Mouse (Mus musculus) lung, embryonic 14.5 days (tissue): ENCODE data around the gene Syt8. TPM values are rescaled to one million over a fixed set of nuclear protein-coding genes. Genes with fewer than 3 reads are reported as not detected.

Experiments used
- ATAC-seq: fragments of 200-750 bp; cut with Nextera tagmentation; 2 replicates; pipeline ENCODE4 v1.8.0; 2017; ENCODE audit warnings: mild to moderate bottlenecking, moderate TSS enrichment, moderate library complexity; ENCODE audit not compliant: insufficient read depth
- DNase-seq: peaks from one replicate; pipeline ENCODE4 v3.0.0-alpha.2; 2015
- H3K27ac ChIP-seq: fragments of 300-500 bp; sonication (generic); 2 replicates; pipeline ENCODE4 v1.5.1; 2014; ENCODE audit warnings: low read depth, mild to moderate bottlenecking, moderate library complexity
- H3K27me3 ChIP-seq: fragments of 300-500 bp; sonication (generic); 2 replicates; pipeline ENCODE4 v1.6.1; 2014; ENCODE audit warnings: low read length, control low read depth; ENCODE audit not compliant: insufficient read depth
- H3K36me3 ChIP-seq: fragments of 300-500 bp; sonication (generic); 2 replicates; pipeline ENCODE4 v1.6.1; 2014; ENCODE audit warnings: control low read depth; ENCODE audit not compliant: insufficient read depth
- H3K4me1 ChIP-seq: fragments of 300-500 bp; sonication (generic); 2 replicates; pipeline ENCODE4 v1.6.1; 2014; ENCODE audit warnings: antibody characterized with exemption, control low read depth; ENCODE audit not compliant: insufficient read depth
- H3K4me2 ChIP-seq: fragments of 300-500 bp; sonication (generic); 2 replicates; pipeline ENCODE4 v1.6.1; 2014; ENCODE audit warnings: mild to moderate bottlenecking
- H3K4me3 ChIP-seq: fragments of 300-500 bp; sonication (generic); 2 replicates; pipeline ENCODE4 v1.5.1; 2014; ENCODE audit warnings: low read depth, low read length
- H3K9ac ChIP-seq: fragments of 300-500 bp; sonication (generic); 2 replicates; pipeline ENCODE4 v1.6.1; 2014
- H3K9me3 ChIP-seq: fragments of 300-500 bp; sonication (generic); 2 replicates; pipeline ENCODE4 v1.6.1; 2016; ENCODE audit warnings: low read depth, low read length, control low read depth
- CTCF ChIP-seq: IDR thresholded peaks from 2 replicates; pipeline ENCODE4 v1.5.1; 2016; ENCODE audit warnings: antibody characterized with exemption, low read depth
- WGBS: fragments of 180-500 bp; shearing (Covaris S2); extraction: QIAGEN DNeasy Blood & Tissue Kit; methylation state at CpG from one replicate; pipeline ENCODE4 v1.1.7; 2014; 5-methylcytosine and 5-hydroxymethylcytosine counted together
- polyA plus RNA-seq: library from polyadenylated mRNA; unstranded; fragments of >200 nt; fragmentation: Nextera tagmentation; extraction: Ambion mirVana; gene quantifications from 2 replicates; pipeline ENCODE4 v1.2.1, GENCODE M21; 2014

The Syt8 gene
- polyA plus RNA-seq, 1 experiment from 2014 or later = not detected

- no peak overlapping the region for H3K4me2 ChIP-seq
- ATAC-seq (no peak), DNase-seq (no peak)
- 0 out of 2 replicates have a peak overlapping the region, but pooled peaks have one; percentile 14 for H3K9ac ChIP-seq
- H3K36me3 ChIP-seq = no peaks in the 10 kb centered on the region
- no peak overlapping the region for H3K4me3 ChIP-seq
- no peak for TF ChIP-seq CTCF
- H3K9me3 ChIP-seq = no peaks in the 10 kb centered on the region
- 77% methylated on average over 14 of the region's 14 CpGs for WGBS
- peak overlapping the region; percentile 5; the same call in 1 of the 2 replicates for H3K27ac ChIP-seq
- H3K27me3 ChIP-seq = no peaks in the 10 kb centered on the region
- peaks cover 7% of the 10 kb centered on the region; the same call in 1 of the 2 replicates for H3K4me1 ChIP-seq
Observed at GRCm38 (mm10) chr7:142439966-142440365, 5.3 kb downstream of the Syt8 start.

- Histone ChIP-seq H3K27ac (peak overlapping the region; percentile 22; the same call in 1 of the 2 replicates), H3K36me3 (no peaks in the 10 kb centered on the region), H3K27me3 (no peaks in the 10 kb centered on the region), H3K4me2 (no peak overlapping the region), H3K4me3 (no peak overlapping the region), H3K9me3 (no peaks in the 10 kb centered on the region), H3K4me1 (peaks cover 7% of the 10 kb centered on the region; the same call in 1 of the 2 replicates), H3K9ac (no peak overlapping the region)
- 42% methylated on average over 5 of the region's 5 CpGs for WGBS
- DNase-seq = peak; percentile 94
- ATAC-seq = peak; percentile 88
- TF ChIP-seq CTCF = peak; percentile 94
Observed at GRCm38 (mm10) chr7:142440657-142441114, 6.0 kb downstream of the Syt8 start.

GRCm38 (mm10) chr7:142441585-142441984, 6.9 kb downstream of the Syt8 start, which contains the start of gene Tnni2:
TSS of gene Tnni2 (plus strand) at chr7:142441808.
- DNase-seq = no peak
- peaks cover 7% of the 10 kb centered on the region; the same call in 1 of the 2 replicates for H3K4me1 ChIP-seq
- no peak within 1 kb of the TSS for H3K4me2 ChIP-seq
- no peaks in the 10 kb centered on the region for H3K9me3 ChIP-seq
- no peaks in the 10 kb centered on the region for H3K36me3 ChIP-seq
- no peak within 1 kb of the TSS; the same call in 1 of the 2 replicates for H3K9ac ChIP-seq
- ATAC-seq = no peak
- no peaks in the 10 kb centered on the region for H3K27me3 ChIP-seq
- no peak for TF ChIP-seq CTCF
- H3K27ac ChIP-seq = peak within 1 kb of the TSS; percentile 22; the same call in 1 of the 2 replicates
- WGBS = 71% methylated on average over 9 of the region's 9 CpGs
- H3K4me3 ChIP-seq = no peak within 1 kb of the TSS

DNA sequence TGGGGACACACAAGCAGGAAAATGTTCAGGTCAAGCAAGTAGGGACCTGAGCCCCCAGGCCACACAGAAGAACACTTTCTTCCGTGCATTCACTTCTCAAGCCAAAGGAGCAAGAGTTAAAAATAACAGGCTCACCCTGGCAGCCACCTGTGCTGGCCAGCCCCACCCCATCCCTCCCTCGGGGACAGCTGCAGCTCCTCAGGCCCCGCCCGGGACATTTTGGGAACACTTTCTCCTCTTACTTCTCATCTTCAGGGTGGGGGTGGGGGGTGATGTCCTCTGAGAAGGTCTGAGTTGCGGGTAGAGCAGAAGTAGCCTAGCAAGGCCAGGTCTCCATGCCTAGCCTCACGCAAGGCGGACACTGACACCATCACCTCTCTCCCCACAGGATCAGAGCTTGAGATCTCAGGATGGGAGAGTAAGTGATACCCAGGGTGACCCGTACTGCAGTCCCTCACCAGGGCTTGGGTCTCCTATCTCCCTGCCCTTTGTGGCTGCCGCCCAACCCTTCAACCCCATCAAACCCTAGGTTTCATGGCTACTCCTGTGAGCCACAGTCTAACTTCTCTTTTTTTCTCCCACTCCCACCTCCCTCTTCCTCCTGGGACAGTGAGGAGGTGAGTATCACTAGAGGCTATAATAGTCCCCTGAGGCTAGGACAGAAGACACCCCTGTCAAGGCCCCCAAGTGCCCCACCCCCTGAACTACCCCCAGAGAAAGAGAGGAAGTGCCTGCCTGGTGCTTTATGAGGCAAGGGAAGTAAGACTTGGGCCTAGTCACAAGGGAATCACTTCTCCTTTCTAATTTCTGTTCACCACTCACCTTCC, 7.6 kb downstream of the Syt8 start:
- 55% methylated on average over 9 of the region's 9 CpGs for WGBS
- H3K36me3 ChIP-seq = no peaks in the 10 kb centered on the region
- DNase-seq = no peak
- no peak overlapping the region; the same call in 1 of the 2 replicates for H3K9ac ChIP-seq
- H3K4me2 ChIP-seq = no peak overlapping the region
- no peak for ATAC-seq
- H3K4me3 ChIP-seq = no peak overlapping the region
- no peaks in the 10 kb centered on the region for H3K9me3 ChIP-seq
- no peak for TF ChIP-seq CTCF
- H3K4me1 ChIP-seq = peaks cover 7% of the 10 kb centered on the region; the same call in 1 of the 2 replicates
- no peaks in the 10 kb centered on the region for H3K27me3 ChIP-seq
- H3K27ac ChIP-seq = no peak overlapping the region; the same call in 1 of the 2 replicates

DNA sequence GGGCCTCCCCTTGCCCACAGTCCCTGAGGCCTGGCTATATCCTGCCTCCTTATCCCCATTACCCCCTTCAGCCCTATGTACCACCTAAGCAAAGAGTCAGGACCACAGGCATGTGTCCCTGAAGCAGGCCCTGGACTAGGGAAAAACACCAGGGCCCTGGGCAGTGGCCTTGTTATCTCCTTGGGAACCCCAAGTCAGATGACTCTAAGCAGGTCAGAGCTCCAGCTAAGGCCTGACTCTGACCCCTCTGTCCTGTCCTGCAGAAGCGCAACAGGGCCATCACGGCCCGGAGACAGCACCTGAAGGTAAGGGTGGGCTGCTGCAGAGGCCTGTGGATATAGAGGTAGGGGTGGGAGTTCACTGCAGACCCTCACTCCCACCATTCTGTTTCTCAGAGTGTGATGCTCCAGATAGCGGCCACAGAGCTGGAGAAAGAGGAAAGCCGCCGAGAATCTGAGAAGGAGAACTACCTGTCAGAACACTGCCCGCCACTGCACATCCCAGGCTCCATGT, 8.3 kb downstream of the Syt8 start:
- no peak overlapping the region for H3K4me3 ChIP-seq
- DNase-seq = no peak
- no peak overlapping the region; the same call in 1 of the 2 replicates for H3K27ac ChIP-seq
- TF ChIP-seq CTCF = no peak
- H3K36me3 ChIP-seq = no peaks in the 10 kb centered on the region
- no peaks in the 10 kb centered on the region for H3K27me3 ChIP-seq
- peaks cover 7% of the 10 kb centered on the region; the same call in 1 of the 2 replicates for H3K4me1 ChIP-seq
- no peak overlapping the region for H3K9ac ChIP-seq
- no peak overlapping the region for H3K4me2 ChIP-seq
- WGBS = 97% methylated on average over 7 of the region's 7 CpGs
- H3K9me3 ChIP-seq = no peaks in the 10 kb centered on the region
- no peak for ATAC-seq

DNA sequence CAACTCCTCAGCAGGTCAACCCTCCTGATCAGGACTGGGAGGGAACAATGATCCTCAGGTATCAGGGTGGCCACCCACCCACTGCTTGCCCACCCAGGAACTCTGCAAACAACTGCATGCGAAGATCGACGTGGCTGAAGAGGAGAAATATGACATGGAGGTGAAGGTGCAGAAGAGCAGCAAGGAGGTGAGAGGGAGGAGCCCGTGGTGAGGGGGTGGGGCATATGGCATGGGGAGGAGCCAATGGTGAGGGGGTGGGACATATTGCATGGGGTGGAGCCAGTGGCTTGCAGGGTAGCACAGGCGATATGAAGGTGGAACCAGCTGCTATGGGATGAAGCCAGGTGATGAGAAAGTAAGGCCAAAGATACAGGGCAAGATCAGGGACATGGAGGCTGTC, 8.8 kb downstream of the Syt8 start:
- Histone ChIP-seq H3K9ac (no peak overlapping the region), H3K27ac (no peak overlapping the region), H3K4me1 (0 out of 2 replicates have a peak, but pooled peaks cover 7% of the 10 kb centered on the region), H3K4me2 (no peak overlapping the region), H3K9me3 (no peaks in the 10 kb centered on the region), H3K27me3 (no peaks in the 10 kb centered on the region), H3K4me3 (no peak overlapping the region), H3K36me3 (no peaks in the 10 kb centered on the region)
- DNase-seq (no peak), ATAC-seq (no peak)
- TF ChIP-seq CTCF = no peak
- 72% methylated on average over 5 of the region's 5 CpGs for WGBS

DNA sequence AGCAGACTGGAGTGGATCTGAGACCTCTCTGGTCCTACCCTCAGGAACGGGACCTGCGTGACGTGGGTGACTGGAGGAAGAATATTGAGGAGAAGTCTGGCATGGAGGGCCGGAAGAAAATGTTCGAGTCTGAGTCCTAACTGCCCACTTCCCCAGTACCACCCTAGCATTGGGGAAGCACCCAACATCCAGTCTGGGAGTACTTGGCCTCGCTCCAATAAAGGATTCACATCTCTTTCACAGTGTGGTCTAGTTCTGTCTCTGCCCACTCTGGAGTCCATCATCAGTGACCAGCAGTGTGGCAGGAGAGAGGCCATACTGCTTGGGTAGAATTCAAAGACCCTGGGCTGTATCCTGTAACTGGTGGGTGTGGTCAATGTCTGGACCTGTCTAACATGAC, 9.5 kb downstream of the Syt8 start:
- no peak overlapping the region for H3K9ac ChIP-seq
- H3K4me3 ChIP-seq = no peak overlapping the region
- TF ChIP-seq CTCF = no peak
- ATAC-seq (no peak), DNase-seq (no peak)
- 95% methylated on average over 6 of the region's 6 CpGs for WGBS
- H3K9me3 ChIP-seq = no peaks in the 10 kb centered on the region
- H3K27ac ChIP-seq = no peak overlapping the region
- no peaks in the 10 kb centered on the region for H3K27me3 ChIP-seq
- H3K4me2 ChIP-seq = no peak overlapping the region
- H3K4me1 ChIP-seq = 0 out of 2 replicates have a peak, but pooled peaks cover 7% of the 10 kb centered on the region
- H3K36me3 ChIP-seq = no peaks in the 10 kb centered on the region
